Mouse (Mus musculus) gastrocnemius, postnatal 36 days (tissue): ENCODE results near the gene Zscan25. TPM values are rescaled to one million over a fixed set of nuclear protein-coding genes. Genes with fewer than 3 reads are reported as not detected.

Experiments
- total RNA-seq, 2 experiments: library from RNA; stranded (reverse); gene quantifications; 2 replicates each; pipeline ENCODE4 v1.2.3; 2021

Gene Zscan25
- total RNA-seq, 2 experiments from 2014 or later = 6.6 to 9.3 TPM

Other genes starting within 250 kb of the Zscan25 start
- not detected for gene Gm4871, start 247.7 kb upstream of the Zscan25 start, total RNA-seq
- gene 1700018F24Rik, start 237.5 kb upstream of the Zscan25 start, total RNA-seq = not detected
- 10 to 100 TPM; 25.0 to 26.1 TPM for gene Arpc1a, start 196.7 kb upstream of the Zscan25 start, total RNA-seq
- gene Kpna7, start 196.5 kb upstream of the Zscan25 start, total RNA-seq = not detected
- gene Arpc1b, start 166.3 kb upstream of the Zscan25 start, total RNA-seq = 10 to 100 TPM; 28.3 to 30.4 TPM
- gene Pdap1, start 140.3 kb upstream of the Zscan25 start, total RNA-seq = 10 to 100 TPM; 48.3 to 52.2 TPM
- gene Bud31, start 140.1 kb upstream of the Zscan25 start, total RNA-seq = 10 to 100 TPM; 44.3 to 47.0 TPM
- gene Ptcd1, start 113.4 kb upstream of the Zscan25 start, total RNA-seq = 10 to 100 TPM; 11.3 to 12.0 TPM
- 1 to 10 TPM; 7.3 to 8.7 TPM for gene Cpsf4, start 113.3 kb upstream of the Zscan25 start, total RNA-seq
- gene Atp5j2, start 88.4 kb upstream of the Zscan25 start, total RNA-seq = 100 to 1,000 TPM; 691 to 699 TPM
- 10 to 100 TPM in 1 of 2 experiments, 1 to 10 TPM in 1; 8.5 to 13.0 TPM for gene Zkscan14, start 78.6 kb upstream of the Zscan25 start, total RNA-seq
- gene Zkscan5, start 75.9 kb upstream of the Zscan25 start, total RNA-seq = 1 to 10 TPM; 5.4 to 7.5 TPM
- 10 to 100 TPM in 1 of 2 experiments, 1 to 10 TPM in 1; 9.2 to 14.6 TPM for gene Zfp655, start 48.8 kb upstream of the Zscan25 start, total RNA-seq
- gene Cyp3a57, start 64.8 kb downstream of the Zscan25 start, total RNA-seq = not detected
- not detected for gene Cyp3a16, start 189.2 kb downstream of the Zscan25 start, total RNA-seq